Mouse (Mus musculus): ENCODE measurements around the gene Ccl25. TPM values are rescaled to one million over a fixed set of nuclear protein-coding genes. Genes with fewer than 3 reads are reported as not detected.

Ccl25 gene
- polyA plus RNA-seq, 1 experiment from 2014 or later: 840 TPM

Other genes with a start within 250 kb of the Ccl25 start
- gene Cd209f, start 219.4 kb upstream of the Ccl25 start, polyA plus RNA-seq (2015; fragmentation: Nextera tagmentation; extraction: Ambion mirVana): 0.45 and 0.83 TPM in 2 replicates
- gene Cd209g, start 191.1 kb upstream of the Ccl25 start, polyA plus RNA-seq (2015; fragmentation: Nextera tagmentation; extraction: Ambion mirVana): 0.12 TPM in 1 of 2 replicates, not detected in the other
- gene Evi5l, start 158.6 kb upstream of the Ccl25 start, polyA plus RNA-seq (2015; fragmentation: Nextera tagmentation; extraction: Ambion mirVana): 18.1 and 22.5 TPM in 2 replicates
- gene Prr36, start 107.8 kb upstream of the Ccl25 start, polyA plus RNA-seq (2015; fragmentation: Nextera tagmentation; extraction: Ambion mirVana): 0.42 and 0.46 TPM in 2 replicates
- 0.85 and 0.91 TPM in 2 replicates for gene Lrrc8e, start 98.4 kb upstream of the Ccl25 start, polyA plus RNA-seq (2015; fragmentation: Nextera tagmentation; extraction: Ambion mirVana)
- gene Map2k7, start 86.5 kb upstream of the Ccl25 start, polyA plus RNA-seq (2015; fragmentation: Nextera tagmentation; extraction: Ambion mirVana): 33.3 and 35.4 TPM in 2 replicates
- gene Gm49320, start 86.3 kb upstream of the Ccl25 start, polyA plus RNA-seq (2015; fragmentation: Nextera tagmentation; extraction: Ambion mirVana): 0.21 and 0.26 TPM in 2 replicates
- gene Tgfbr3l, start 77.0 kb upstream of the Ccl25 start, polyA plus RNA-seq (2015; fragmentation: Nextera tagmentation; extraction: Ambion mirVana): 2.3 and 4.0 TPM in 2 replicates
- gene Snapc2, start 72.1 kb upstream of the Ccl25 start, polyA plus RNA-seq (2015; fragmentation: Nextera tagmentation; extraction: Ambion mirVana): 34.5 and 36.4 TPM in 2 replicates
- 8.5 and 8.7 TPM in 2 replicates for gene Ctxn1, start 65.9 kb upstream of the Ccl25 start, polyA plus RNA-seq (2015; fragmentation: Nextera tagmentation; extraction: Ambion mirVana)
- gene Timm44, start 49.3 kb upstream of the Ccl25 start, polyA plus RNA-seq (2015; fragmentation: Nextera tagmentation; extraction: Ambion mirVana): 49.3 and 50.6 TPM in 2 replicates
- 209 and 236 TPM in 2 replicates for gene Elavl1, start 203 bp downstream of the Ccl25 start, polyA plus RNA-seq (2015; fragmentation: Nextera tagmentation; extraction: Ambion mirVana)
- gene Cers4, start 167.8 kb downstream of the Ccl25 start, polyA plus RNA-seq (2015; fragmentation: Nextera tagmentation; extraction: Ambion mirVana): 7.1 and 7.4 TPM in 2 replicates

Data from thymus, postnatal 0 days (tissue).